Mouse (Mus musculus) MEL (cell line): Measurements from ENCODE around the gene Rdh16f2. TPM values are rescaled to one million over a fixed set of nuclear protein-coding genes. Genes with fewer than 3 reads are reported as not detected.

Experiments used
- DNase-seq: peaks from one replicate; pipeline ENCODE4 v3.0.0; 2011; ENCODE audit warnings: low read depth, low spot score
- H3K27ac ChIP-seq: 2 replicates; pipeline ENCODE4 v1.5.1; 2012; ENCODE audit warnings: low read depth, mild to moderate bottlenecking, control low read depth, low read length, moderate library complexity; ENCODE audit not compliant: control insufficient read depth
- H3K27me3 ChIP-seq, 2 experiments: fragments of 150-350 bp in 1 of 2; sonication (generic) in 1 of 2; 2 replicates each; pipeline ENCODE4 v1.6.1; 2012; ENCODE audit warnings: low read length in 2 of 2, mild to moderate bottlenecking in 2 of 2, improper control_type of control experiment in 1 of 2, moderate library complexity in 1 of 2; ENCODE audit not compliant: insufficient read depth in 2 of 2, control insufficient read depth in 1 of 2
- H3K36me3 ChIP-seq, 2 experiments: 2 replicates each; pipeline ENCODE4 v1.6.1; 2012 to 2014; ENCODE audit warnings: low read length in 2 of 2, improper control_type of control experiment in 1 of 2, inconsistent platforms in 1 of 2, mild to moderate bottlenecking in 1 of 2; ENCODE audit not compliant: insufficient read depth in 2 of 2, control insufficient read depth in 1 of 2
- H3K4me1 ChIP-seq, 2 experiments: fragments of 150-350 bp in 1 of 2; sonication (generic) in 1 of 2; 2 replicates each; pipeline ENCODE4 v1.6.1; 2012; ENCODE audit warnings: low read length in 2 of 2, improper control_type of control experiment in 1 of 2, mild to moderate bottlenecking in 1 of 2; ENCODE audit not compliant: insufficient read depth in 2 of 2, control insufficient read depth in 1 of 2
- H3K4me3 ChIP-seq, 2 experiments: fragments of 150-350 bp in 1 of 2; sonication (generic) in 1 of 2; 2 replicates each; pipeline ENCODE4 v1.5.1; 2012; ENCODE audit warnings: low read depth in 2 of 2, low read length in 2 of 2, mild to moderate bottlenecking in 2 of 2, moderate library complexity in 2 of 2, control low read depth in 1 of 2, improper control_type of control experiment in 1 of 2; ENCODE audit not compliant: control insufficient read depth in 1 of 2, insufficient read depth in 1 of 2
- H3K79me2 ChIP-seq: 2 replicates; pipeline ENCODE4 v1.6.1; 2012; ENCODE audit warnings: mild to moderate bottlenecking, low read length, moderate library complexity; ENCODE audit not compliant: control insufficient read depth, poor library complexity, insufficient read depth
- H3K9ac ChIP-seq: 2 replicates; pipeline ENCODE4 v1.6.1; 2012; ENCODE audit warnings: low read depth, mild to moderate bottlenecking, control low read depth, low read length, moderate library complexity; ENCODE audit not compliant: control insufficient read depth, poor library complexity, severe bottlenecking
- H3K9me3 ChIP-seq: fragments of 150-350 bp; sonication (generic); replicated peaks from 2 replicates; pipeline ENCODE4 v1.6.1; 2012; ENCODE audit warnings: mild to moderate bottlenecking, low read length, improper control_type of control experiment, moderate library complexity; ENCODE audit not compliant: insufficient read depth
- EP300 ChIP-seq, 2 experiments: IDR thresholded peaks; 2 replicates each; pipeline ENCODE4 v1.6.1; 2011; ENCODE audit warnings: improper control_type of control experiment in 2 of 2, low read length in 2 of 2, low read depth in 1 of 2, mild to moderate bottlenecking in 1 of 2
- GABPA ChIP-seq: IDR thresholded peaks from 2 replicates; pipeline ENCODE4 v1.6.1; 2012; ENCODE audit warnings: low read depth, mild to moderate bottlenecking, inconsistent platforms, low read length, improper control_type of control experiment, moderate library complexity
- KAT2A ChIP-seq: conservative IDR thresholded peaks from 2 replicates; pipeline ENCODE4 v1.6.1; 2012; ENCODE audit warnings: low read depth, low read length, improper control_type of control experiment, inconsistent platforms
- MAFK ChIP-seq: IDR thresholded peaks from 2 replicates; pipeline ENCODE4 v1.6.1; 2011; ENCODE audit warnings: low read depth, mild to moderate bottlenecking, low read length, improper control_type of control experiment, borderline replicate concordance
- MAX ChIP-seq: IDR thresholded peaks from 2 replicates; pipeline ENCODE4 v1.6.1; 2011; ENCODE audit warnings: low read length, improper control_type of control experiment
- MAZ ChIP-seq: IDR thresholded peaks from 2 replicates; pipeline ENCODE4 v1.6.1; 2012; ENCODE audit warnings: low read depth, mild to moderate bottlenecking, inconsistent platforms, low read length, improper control_type of control experiment
- MXI1 ChIP-seq: IDR thresholded peaks from 2 replicates; pipeline ENCODE4 v1.6.1; 2011; ENCODE audit warnings: mild to moderate bottlenecking, low read depth, low read length, improper control_type of control experiment
- MYB ChIP-seq: IDR thresholded peaks from 2 replicates; pipeline ENCODE4 v1.6.1; 2011; ENCODE audit warnings: mild to moderate bottlenecking, low read depth, low read length, improper control_type of control experiment
- MYC ChIP-seq: IDR thresholded peaks from 2 replicates; pipeline ENCODE4 v1.6.1; 2011; ENCODE audit warnings: low read depth, mild to moderate bottlenecking, low read length, improper control_type of control experiment, moderate library complexity
- POLR2A ChIP-seq, 2 experiments: IDR thresholded peaks; 2 replicates each; pipeline ENCODE4 v1.6.1; 2011 to 2012; ENCODE audit warnings: low read length in 2 of 2, mild to moderate bottlenecking in 2 of 2, control low read depth in 1 of 2, improper control_type of control experiment in 1 of 2, low read depth in 1 of 2, moderate library complexity in 1 of 2; ENCODE audit not compliant: control insufficient read depth in 1 of 2, insufficient read depth in 1 of 2, poor library complexity in 1 of 2
- POLR2AphosphoS2 ChIP-seq: IDR thresholded peaks from 2 replicates; pipeline ENCODE4 v1.6.1; 2011; ENCODE audit warnings: low read length, improper control_type of control experiment
- POLR2AphosphoS5 ChIP-seq: IDR thresholded peaks from 2 replicates; pipeline ENCODE4 v1.6.1; 2012; ENCODE audit warnings: low read depth, borderline replicate concordance, mild to moderate bottlenecking, inconsistent platforms, low read length, moderate library complexity, mixed read lengths
- RAD21 ChIP-seq: IDR thresholded peaks from 2 replicates; pipeline ENCODE4 v1.6.1; 2011; ENCODE audit warnings: mild to moderate bottlenecking, low read depth, low read length, improper control_type of control experiment
- RCOR1 ChIP-seq: IDR thresholded peaks from 2 replicates; pipeline ENCODE4 v1.6.1; 2012; ENCODE audit warnings: low read depth, mild to moderate bottlenecking, inconsistent platforms, low read length, improper control_type of control experiment
- SMC3 ChIP-seq: IDR thresholded peaks from 2 replicates; pipeline ENCODE4 v1.6.1; 2011; ENCODE audit warnings: low read depth, low read length, improper control_type of control experiment
- TAL1 ChIP-seq: IDR thresholded peaks from 2 replicates; pipeline ENCODE4 v1.6.1; 2012; ENCODE audit warnings: mild to moderate bottlenecking, inconsistent platforms, low read length, moderate library complexity, mixed read lengths
- TCF12 ChIP-seq: IDR thresholded peaks from 2 replicates; pipeline ENCODE4 v1.6.1; 2014; ENCODE audit warnings: low read depth, mild to moderate bottlenecking, inconsistent platforms, low read length, improper control_type of control experiment, moderate library complexity
- UBTF ChIP-seq: IDR thresholded peaks from 2 replicates; pipeline ENCODE4 v1.6.1; 2012; ENCODE audit warnings: low read depth, mild to moderate bottlenecking, inconsistent platforms, low read length, improper control_type of control experiment, moderate library complexity, borderline replicate concordance; ENCODE audit not compliant: insufficient read depth
- USF1 ChIP-seq: IDR thresholded peaks from 2 replicates; pipeline ENCODE4 v1.6.1; 2014; ENCODE audit warnings: low read depth, mild to moderate bottlenecking, inconsistent platforms, low read length, improper control_type of control experiment, moderate library complexity
- USF2 ChIP-seq, 2 experiments: IDR thresholded peaks; 2 replicates each; pipeline ENCODE4 v1.6.1; 2011 to 2012; ENCODE audit warnings: improper control_type of control experiment in 2 of 2, low read length in 2 of 2, borderline replicate concordance in 1 of 2, inconsistent platforms in 1 of 2, low read depth in 1 of 2, mild to moderate bottlenecking in 1 of 2; ENCODE audit not compliant: insufficient read depth in 1 of 2
- ZKSCAN1 ChIP-seq: IDR thresholded peaks from 2 replicates; pipeline ENCODE4 v1.6.1; 2012; ENCODE audit warnings: low read depth, mild to moderate bottlenecking, inconsistent platforms, low read length, improper control_type of control experiment, moderate library complexity
- ZMIZ1 ChIP-seq: IDR thresholded peaks from 2 replicates; pipeline ENCODE4 v1.6.1; 2012; ENCODE audit warnings: low read depth, mild to moderate bottlenecking, inconsistent platforms, low read length, improper control_type of control experiment, moderate library complexity
- polyA plus RNA-seq, 2 experiments: library from polyadenylated mRNA; stranded (reverse) in 1 of 2; unstranded in 1 of 2; fragments of >175 nt in 1 of 2; fragments of >200 nt in 1 of 2; gene quantifications; 2 replicates each; pipeline versions ENCODE4 v1.2.1 to v1.2.4; 2012; ENCODE audit warnings: low replicate concordance in 2 of 2, low read depth in 1 of 2; ENCODE audit not compliant: insufficient read length in 2 of 2, insufficient read depth in 1 of 2, missing spikeins in 1 of 2
- total RNA-seq: library from RNA; depleted of rRNA; stranded (reverse); fragments of 300-350 nt; gene quantifications from 2 replicates; pipeline ENCODE4 v1.2.3, GENCODE M21; 2012

The Rdh16f2 gene
- total and polyA plus RNA-seq, 3 experiments = 0.07 TPM; not detected in 2

- TF ChIP-seq USF1 (no peak), MAX (0 out of 2 replicates have a peak, but pooled peaks have one; percentile 23), MAZ (no peak), TCF12 (no peak), POLR2AphosphoS2 (no peak), USF2 (IDR thresholded peaks at IDR 0.05; ENCODE audit: borderline replicate concordance in 1 of 2, insufficient read depth in 1 of 2, low read depth in 1 of 2, low read length in 2 of 2) (no peak), KAT2A (no peak)
Observed at GRCm38 (mm10) chr10:127872484-127872883, 6.2 kb downstream of the Rdh16f2 start (continued).

GRCm38 (mm10) chr10:127877681-127878080 is 11.4 kb downstream of the Rdh16f2 start:
- Histone ChIP-seq H3K79me2 (no peaks in the 10 kb centered on the region), H3K9me3 (no peaks in the 10 kb centered on the region), H3K36me3 (peaks cover 0 to 9% of the 10 kb centered on the region in 2 experiments; a peak in 2 of 4 replicates), H3K4me1 (peaks cover 6 to 16% of the 10 kb centered on the region in 2 experiments), H3K27ac (no peak overlapping the region), H3K4me3 (no peak overlapping the region), H3K9ac (no peak overlapping the region), H3K27me3 (no peaks in the 10 kb centered on the region)
- peak; percentile 48 for DNase-seq
- TF ChIP-seq EP300 (IDR thresholded peaks at IDR 0.05; ENCODE audit: low read depth in 1 of 2, low read length in 2 of 2) = 0 out of 4 replicates have a peak, but pooled peaks of 1 of the 2 experiments have one; percentile 8
- no peak for TF ChIP-seq MYC
- 0 out of 2 replicates have a peak, but pooled peaks have one; percentile 22 for TF ChIP-seq RCOR1

- H3K27me3 ChIP-seq = no peaks in the 10 kb centered on the region
- H3K9ac ChIP-seq = peak overlapping the region; percentile 35; the same call in 1 of the 2 replicates
- H3K4me3 ChIP-seq = peak overlapping the region; percentile 28 to 31
- peaks cover 6 to 16% of the 10 kb centered on the region in 2 experiments for H3K4me1 ChIP-seq
- H3K27ac ChIP-seq = peak overlapping the region; percentile 19; the same call in 1 of the 2 replicates
- peaks cover 0 to 9% of the 10 kb centered on the region in 2 experiments; a peak in 2 of 4 replicates for H3K36me3 ChIP-seq
- H3K9me3 ChIP-seq = no peaks in the 10 kb centered on the region
- no peak for TF ChIP-seq SMC3
- TF ChIP-seq EP300 (IDR thresholded peaks at IDR 0.05; ENCODE audit: low read depth in 1 of 2, low read length in 2 of 2) = no peak
- TF ChIP-seq MAFK = no peak
- no peak for TF ChIP-seq ZMIZ1
- TF ChIP-seq MYC = no peak
- no peak for TF ChIP-seq TAL1
- TF ChIP-seq ZKSCAN1 = no peak
- no peak for TF ChIP-seq RAD21
- no peak for TF ChIP-seq UBTF
- TF ChIP-seq MAX = no peak
- TF ChIP-seq KAT2A = no peak
- TF ChIP-seq MYB = no peak
- TF ChIP-seq POLR2A (IDR thresholded peaks at IDR 0.05; ENCODE audit: control insufficient read depth in 1 of 2, insufficient read depth in 1 of 2, low read depth in 1 of 2, low read length in 2 of 2, poor library complexity in 1 of 2) = no peak
- no peak for TF ChIP-seq GABPA
- no peak for TF ChIP-seq POLR2AphosphoS5
- TF ChIP-seq MXI1 = no peak
- DNase-seq = no peak
- H3K79me2 ChIP-seq = no peaks in the 10 kb centered on the region
Observed at GRCm38 (mm10) chr10:127878262-127879057, 12.2 kb downstream of the Rdh16f2 start.
